Mouse (Mus musculus) spleen, postnatal 0 days (tissue): ENCODE measurements around the gene Gm42957. TPM values are rescaled to one million over a fixed set of nuclear protein-coding genes. Genes with fewer than 3 reads are reported as not detected.

Experiments used
- polyA plus RNA-seq: library from polyadenylated mRNA; unstranded; fragments of >200 nt; fragmentation: Nextera tagmentation; extraction: Ambion mirVana; gene quantifications from 2 replicates; pipeline ENCODE4 v1.2.1, GENCODE M21; 2015

The Gm42957 gene
- polyA plus RNA-seq, result 0.04 TPM in 2 replicates

DNA sequence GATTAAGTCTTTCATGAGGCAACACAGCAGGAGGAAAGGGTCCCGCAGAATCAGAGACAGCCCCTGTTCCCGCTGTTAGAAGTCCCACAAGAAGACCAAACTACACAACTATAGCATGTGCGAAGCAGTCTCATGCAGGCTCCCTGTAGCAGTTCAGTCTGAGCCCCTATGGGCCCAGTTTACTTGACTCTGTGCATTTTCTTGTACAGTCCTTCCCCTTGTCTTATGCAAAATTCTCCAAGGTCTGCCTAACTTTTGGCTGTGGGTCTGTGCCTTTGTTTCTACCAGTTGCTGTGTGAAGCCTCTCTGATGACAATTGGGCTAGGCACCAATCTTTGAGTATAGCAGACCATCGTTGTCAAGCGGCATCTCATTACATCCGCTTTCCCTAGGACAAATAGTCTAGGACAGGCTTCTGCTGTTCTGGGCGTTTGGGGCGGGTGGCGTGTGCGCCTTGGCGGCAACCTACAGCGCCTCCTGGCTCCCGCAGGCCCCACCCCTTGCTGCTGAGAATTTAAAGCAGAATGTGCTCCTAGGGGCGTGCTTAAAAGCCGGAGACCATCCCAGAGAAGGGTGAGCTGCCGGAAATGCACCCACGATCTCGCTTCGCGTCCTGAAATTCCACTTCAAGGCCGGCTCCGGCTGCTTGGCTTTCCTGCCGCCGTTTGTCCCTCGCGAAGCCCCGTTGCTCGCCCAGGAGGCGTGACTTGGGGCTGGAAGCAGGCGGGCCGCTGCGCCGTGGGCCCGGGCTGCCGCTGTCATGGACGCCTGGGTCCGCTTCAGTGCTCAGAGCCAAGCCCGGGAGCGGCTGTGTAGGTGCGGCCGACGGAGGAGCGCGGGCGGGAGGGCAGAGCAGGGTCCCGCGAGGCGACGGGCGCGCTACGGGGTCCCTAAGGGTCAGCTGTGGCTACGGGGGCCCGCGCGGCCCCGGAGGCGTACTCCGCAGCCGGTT, at the start of gene Gm42957, which contains the start of gene Pex11b:
Gene Gm42957 (plus strand): TSS at position 547 of the 952 bp plus-strand sequence.
Gene Pex11b (plus strand): TSS at position 449 of the 952 bp plus-strand sequence.

DNA sequence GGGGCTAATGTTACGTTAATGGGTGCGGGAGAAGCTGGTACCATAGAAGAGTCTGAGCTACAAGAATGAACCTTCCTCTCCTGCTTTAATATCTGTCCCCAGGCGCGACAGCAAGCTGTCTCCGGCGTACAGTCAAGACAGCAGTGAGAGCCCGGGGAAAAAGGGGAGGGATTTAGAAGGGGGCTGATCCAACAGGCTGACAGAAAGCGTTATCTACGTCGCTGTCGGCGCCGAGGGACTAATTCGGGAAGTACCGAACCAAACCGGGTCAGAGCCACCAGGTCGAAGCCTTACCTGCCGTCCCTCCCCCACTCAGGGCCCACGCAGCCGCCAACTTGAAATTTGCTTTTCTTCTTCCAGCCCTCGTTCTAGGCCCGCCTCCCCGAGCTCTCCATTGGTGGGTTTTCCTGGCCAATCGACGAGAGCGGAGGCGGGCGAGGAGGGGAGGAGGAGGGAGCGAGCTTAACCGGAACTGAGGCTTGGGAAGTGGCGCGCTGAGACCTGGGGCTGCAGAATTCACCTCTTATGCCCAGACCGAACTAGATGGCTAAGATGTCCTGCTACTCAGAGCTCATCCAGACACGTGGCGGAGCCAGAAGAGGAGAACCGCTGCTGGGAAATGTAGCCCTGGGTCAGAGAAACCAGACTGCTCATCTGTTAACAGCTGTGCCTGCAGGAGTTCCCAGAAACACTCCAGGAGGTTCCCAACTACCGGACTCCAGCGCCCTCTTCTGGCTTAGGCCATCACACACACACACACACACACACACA, 41.3 kb upstream of the Gm42957 start, which contains the start of gene Polr3gl:
Gene Polr3gl (minus strand): TSS at position 392 of the 771 bp plus-strand sequence.

DNA sequence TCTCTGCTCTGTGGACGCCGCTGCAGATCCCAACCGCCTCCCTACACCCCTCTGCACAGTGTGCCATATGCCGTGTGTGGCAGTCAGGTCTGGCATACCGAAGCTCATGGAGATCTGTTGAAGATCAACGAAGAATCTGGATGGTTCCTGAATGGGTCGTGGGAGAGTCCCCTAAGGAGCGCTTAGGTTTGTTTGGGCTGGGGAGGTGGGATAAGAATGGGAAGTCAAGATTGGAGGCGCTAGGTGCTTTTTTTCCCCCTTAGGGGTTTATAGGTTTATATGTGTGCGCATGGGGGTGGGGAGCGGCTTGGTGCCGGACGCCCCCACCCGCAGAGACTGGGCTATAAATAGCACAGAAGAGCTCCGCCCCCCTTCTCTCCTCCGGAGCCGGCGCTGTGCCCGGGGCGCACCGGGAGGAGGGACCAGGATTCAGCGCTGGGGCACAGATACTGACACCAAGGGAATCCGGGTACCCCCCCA, 39.0 kb upstream of the Gm42957 start, which contains the start of gene Ankrd34a:
Gene Ankrd34a (plus strand): TSS at position 409 of the 480 bp plus-strand sequence.

GRCm38 (mm10) chr3:96600639-96601250, 34.5 kb upstream of the Gm42957 start, which contains the start of gene Lix1l:
Lix1l (plus strand) TSS chr3:96601149.

GRCm38 (mm10) chr3:96629729-96630600, 5.3 kb upstream of the Gm42957 start, which contains the start of gene Rbm8a:
Rbm8a (plus strand) TSS chr3:96629933.

GRCm38 (mm10) chr3:96645018-96645649, 9.9 kb downstream of the Gm42957 start, which contains the start of gene Itga10:
Itga10 (plus strand) TSS chr3:96645584.

DNA sequence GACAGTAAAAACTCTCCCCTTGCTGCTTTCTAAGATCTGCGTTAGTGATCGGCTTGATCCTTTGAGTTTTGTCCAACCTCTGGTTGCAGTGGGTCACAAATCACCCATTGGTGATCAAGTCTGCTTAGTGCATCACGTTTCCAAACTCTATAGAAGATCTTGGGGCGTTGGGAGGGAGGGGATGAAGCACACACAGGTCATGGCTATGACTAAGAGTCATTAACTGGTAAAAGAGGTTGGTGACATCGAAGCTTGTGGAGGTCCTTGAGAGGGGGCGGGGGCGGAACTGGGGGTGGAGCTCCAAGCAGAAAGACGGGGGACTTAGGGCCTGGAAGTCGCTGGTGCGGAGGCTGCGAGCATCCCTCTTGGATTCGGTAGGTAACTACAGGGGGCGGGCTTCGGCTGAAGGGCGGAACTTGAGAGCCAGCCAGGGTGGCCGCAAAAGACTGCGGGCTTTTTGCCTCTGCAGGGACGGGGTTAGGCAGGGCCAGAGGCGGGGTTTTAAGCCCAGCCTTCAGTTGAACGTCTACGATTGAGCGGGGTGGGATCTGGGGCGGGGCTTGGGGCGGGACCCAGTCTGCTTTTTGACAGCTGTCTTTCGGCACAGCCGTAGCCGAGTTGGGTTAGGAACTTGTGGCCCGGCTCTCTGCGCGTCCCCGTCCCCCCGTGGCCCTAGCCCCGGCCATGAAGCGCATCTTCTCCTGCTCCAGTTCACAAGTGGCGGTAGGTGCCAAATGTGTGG, 34.6 kb downstream of the Gm42957 start, which contains the start of gene Ankrd35:
Gene Ankrd35 (plus strand): TSS at position 405 of the 742 bp plus-strand sequence.

GRCm38 (mm10) chr3:96696198-96696765, 61.0 kb downstream of the Gm42957 start, which contains the start of gene Pias3:
Pias3 (plus strand) TSS chr3:96696384.

Other genes starting within 250 kb of the Gm42957 start
- not detected in 2 replicates for gene BC107364, start 183.2 kb upstream of the Gm42957 start, polyA plus RNA-seq
- 0.08 TPM in 1 of 2 replicates, not detected in the other for gene Hfe2, start 110.3 kb upstream of the Gm42957 start, polyA plus RNA-seq
- gene Txnip, start 77.5 kb upstream of the Gm42957 start, polyA plus RNA-seq, result 163 and 201 TPM in 2 replicates
- 0.48 and 0.51 TPM in 2 replicates for gene Gm16253, start 58.5 kb upstream of the Gm42957 start, polyA plus RNA-seq
- 23.0 and 30.8 TPM in 2 replicates for gene Polr3gl, start 41.3 kb upstream of the Gm42957 start, polyA plus RNA-seq
- 0.36 and 0.44 TPM in 2 replicates for gene Ankrd34a, start 38.8 kb upstream of the Gm42957 start, polyA plus RNA-seq
- gene Lix1l, start 34.3 kb upstream of the Gm42957 start, polyA plus RNA-seq, result 2.2 and 2.4 TPM in 2 replicates
- 106 and 114 TPM in 2 replicates for gene Rbm8a, start 5.5 kb upstream of the Gm42957 start, polyA plus RNA-seq
- gene Pex11b, start 98 bp upstream of the Gm42957 start, polyA plus RNA-seq, result 25.6 and 26.8 TPM in 2 replicates
- 0.18 and 0.36 TPM in 2 replicates for gene Itga10, start 10.1 kb downstream of the Gm42957 start, polyA plus RNA-seq
- gene Ankrd35, start 34.7 kb downstream of the Gm42957 start, polyA plus RNA-seq, result 0.40 and 0.49 TPM in 2 replicates
- 13.2 and 18.1 TPM in 2 replicates for gene Pias3, start 60.9 kb downstream of the Gm42957 start, polyA plus RNA-seq
- 1.6 and 2.9 TPM in 2 replicates for gene Nudt17, start 73.1 kb downstream of the Gm42957 start, polyA plus RNA-seq
- gene Polr3c, start 92.2 kb downstream of the Gm42957 start, polyA plus RNA-seq, result 21.1 and 22.0 TPM in 2 replicates
- 30.7 and 36.5 TPM in 2 replicates for gene Rnf115, start 92.2 kb downstream of the Gm42957 start, polyA plus RNA-seq
- gene Pdzk1, start 193.8 kb downstream of the Gm42957 start, polyA plus RNA-seq, result not detected in 2 replicates
- 1.2 and 2.6 TPM in 2 replicates for gene Cd160, start 193.9 kb downstream of the Gm42957 start, polyA plus RNA-seq